Mouse (Mus musculus) hindbrain, embryonic 10.5 days (tissue): Measurements from ENCODE around the gene Gm20661. TPM values are rescaled to one million over a fixed set of nuclear protein-coding genes. Genes with fewer than 3 reads are reported as not detected.

Experiments used
- DNase-seq: peaks from one replicate; pipeline ENCODE4 v3.0.0-alpha.2; 2017; ENCODE audit warnings: low spot score
- H3K27ac ChIP-seq: fragments of 300-500 bp; sonication (generic); 2 replicates; pipeline ENCODE4 v1.5.1; 2016; ENCODE audit warnings: mild to moderate bottlenecking, moderate library complexity
- H3K27me3 ChIP-seq: fragments of 300-500 bp; sonication (generic); 2 replicates; pipeline ENCODE4 v1.6.1; 2016; ENCODE audit warnings: mild to moderate bottlenecking; ENCODE audit not compliant: poor library complexity, insufficient read depth, severe bottlenecking
- H3K36me3 ChIP-seq: fragments of 300-500 bp; sonication (generic); 2 replicates; pipeline ENCODE4 v1.6.1; 2016; ENCODE audit warnings: mild to moderate bottlenecking, moderate library complexity
- H3K4me1 ChIP-seq: fragments of 300-500 bp; sonication (generic); replicated peaks from 2 replicates; pipeline ENCODE4 v1.6.1; 2016; ENCODE audit warnings: mild to moderate bottlenecking
- H3K4me3 ChIP-seq: fragments of 300-500 bp; sonication (generic); 2 replicates; pipeline ENCODE4 v1.5.1; 2016; ENCODE audit warnings: mild to moderate bottlenecking, moderate library complexity
- H3K9me3 ChIP-seq: fragments of 300-500 bp; sonication (generic); 2 replicates; pipeline ENCODE4 v1.6.1; 2016; ENCODE audit warnings: mild to moderate bottlenecking, moderate library complexity
- WGBS: fragments of 180-500 bp; shearing (Covaris S2); methylation state at CpG from one replicate; pipeline ENCODE4 v1.1.7; 2016; 5-methylcytosine and 5-hydroxymethylcytosine counted together
- polyA plus RNA-seq: library from polyadenylated mRNA; unstranded; fragments of >200 nt; fragmentation: Nextera tagmentation; extraction: Ambion mirVana; gene quantifications from 2 replicates; pipeline ENCODE4 v1.2.1, GENCODE M21; 2016

Gm20661 gene
- 1.5 and 1.8 TPM in 2 replicates for polyA plus RNA-seq

- DNase-seq: peak; percentile 77
- WGBS: 47% methylated on average over 14 of the region's 14 CpGs
These were observed at the start of gene Gm20661 for GRCm38 (mm10) chr9:107982681-107983346. Gm20661 (plus strand) TSS chr9:107983058.

GRCm38 (mm10) chr9:107934146-107934545, 48.7 kb upstream of the Gm20661 start:
- Histone ChIP-seq H3K4me3 (no peak overlapping the region), H3K9me3 (no peaks in the 10 kb centered on the region), H3K27me3 (peaks cover 52% of the 10 kb centered on the region), H3K27ac (no peak overlapping the region), H3K4me1 (peaks cover 44% of the 10 kb centered on the region), H3K36me3 (no peaks in the 10 kb centered on the region)
- 90% methylated on average over 11 of the region's 11 CpGs for WGBS
- no peak for DNase-seq

More at GRCm38 (mm10) chr9:107982681-107983346, at the start of gene Gm20661:
- Histone ChIP-seq H3K27me3 (peaks cover 24% of the 10 kb centered on the region), H3K9me3 (no peaks in the 10 kb centered on the region), H3K4me3 (peak within 1 kb of the TSS; percentile 72), H3K4me1 (peaks cover 68% of the 10 kb centered on the region), H3K27ac (peak within 1 kb of the TSS; percentile 88), H3K36me3 (no peaks in the 10 kb centered on the region)

- H3K4me3 ChIP-seq: peak within 1 kb of the TSS; percentile 69
- H3K36me3 ChIP-seq: no peaks in the 10 kb centered on the region
- no peaks in the 10 kb centered on the region for H3K9me3 ChIP-seq
- H3K27me3 ChIP-seq: peaks cover 52% of the 10 kb centered on the region
- H3K27ac ChIP-seq: peak within 1 kb of the TSS; percentile 87
- WGBS: 6% methylated on average over 3 of the region's 3 CpGs
- peaks cover 42% of the 10 kb centered on the region for H3K4me1 ChIP-seq
- no peak for DNase-seq
These were observed 47.5 kb upstream of the Gm20661 start, which contains the start of gene Camkv for GRCm38 (mm10) chr9:107935374-107935773. Camkv (plus strand) TSS chr9:107935674.

- Histone ChIP-seq H3K27me3 (peaks cover 52% of the 10 kb centered on the region), H3K27ac (peak overlapping the region; percentile 87), H3K4me1 (peaks cover 39% of the 10 kb centered on the region), H3K9me3 (no peaks in the 10 kb centered on the region), H3K4me3 (peak overlapping the region; percentile 69), H3K36me3 (no peaks in the 10 kb centered on the region)
- DNase-seq: peak; percentile 56
- under 1% methylated on average over 41 of the region's 41 CpGs for WGBS
These were observed 47.1 kb upstream of the Gm20661 start for GRCm38 (mm10) chr9:107935790-107936214.

GRCm38 (mm10) chr9:107936215-107936822, 46.5 kb upstream of the Gm20661 start:
- H3K4me1 ChIP-seq: peaks cover 39% of the 10 kb centered on the region
- no peaks in the 10 kb centered on the region for H3K36me3 ChIP-seq
- peak overlapping the region; percentile 87 for H3K27ac ChIP-seq
- no peaks in the 10 kb centered on the region for H3K9me3 ChIP-seq
- H3K27me3 ChIP-seq: peaks cover 52% of the 10 kb centered on the region
- H3K4me3 ChIP-seq: peak overlapping the region; percentile 69
- DNase-seq: peak; percentile 47
- WGBS: under 1% methylated on average over 29 of the region's 29 CpGs

GRCm38 (mm10) chr9:107936831-107937230, 46.0 kb upstream of the Gm20661 start:
- H3K27me3 ChIP-seq: peaks cover 52% of the 10 kb centered on the region
- H3K4me1 ChIP-seq: peaks cover 36% of the 10 kb centered on the region
- WGBS: 1% methylated on average over 3 of the region's 3 CpGs
- no peak for DNase-seq
- no peaks in the 10 kb centered on the region for H3K9me3 ChIP-seq
- H3K4me3 ChIP-seq: peak overlapping the region; percentile 69
- no peaks in the 10 kb centered on the region for H3K36me3 ChIP-seq
- peak overlapping the region; percentile 87 for H3K27ac ChIP-seq

- Histone ChIP-seq H3K4me1 (peaks cover 22% of the 10 kb centered on the region), H3K4me3 (no peak overlapping the region), H3K27ac (no peak overlapping the region), H3K36me3 (peaks cover 26% of the 10 kb centered on the region), H3K9me3 (no peaks in the 10 kb centered on the region), H3K27me3 (no peaks in the 10 kb centered on the region)
- no peak for DNase-seq
- WGBS: 91% methylated on average over 31 of the region's 31 CpGs
These were observed 35.3 kb upstream of the Gm20661 start for GRCm38 (mm10) chr9:107947241-107948194.

- Histone ChIP-seq H3K9me3 (no peaks in the 10 kb centered on the region), H3K36me3 (peaks cover 32% of the 10 kb centered on the region), H3K27me3 (no peaks in the 10 kb centered on the region), H3K4me1 (peaks cover 23% of the 10 kb centered on the region), H3K27ac (no peak overlapping the region), H3K4me3 (no peak overlapping the region)
- DNase-seq: no peak
- 82% methylated on average over 13 of the region's 13 CpGs for WGBS
These were observed 33.5 kb upstream of the Gm20661 start for GRCm38 (mm10) chr9:107949184-107949921.

GRCm38 (mm10) chr9:107949922-107950235, 33.0 kb upstream of the Gm20661 start, which contains the start of gene Traip:
Traip (plus strand) TSS chr9:107950136.
- peaks cover 23% of the 10 kb centered on the region for H3K4me1 ChIP-seq
- H3K27me3 ChIP-seq: no peaks in the 10 kb centered on the region
- no peaks in the 10 kb centered on the region for H3K9me3 ChIP-seq
- no peak for DNase-seq
- peak within 1 kb of the TSS; percentile 86 for H3K4me3 ChIP-seq
- WGBS: 90% methylated on average over 10 of the region's 10 CpGs
- peaks cover 32% of the 10 kb centered on the region for H3K36me3 ChIP-seq
- H3K27ac ChIP-seq: peak within 1 kb of the TSS; percentile 91

GRCm38 (mm10) chr9:107950460-107951355, 32.1 kb upstream of the Gm20661 start:
- Histone ChIP-seq H3K4me1 (peaks cover 26% of the 10 kb centered on the region), H3K27me3 (no peaks in the 10 kb centered on the region), H3K36me3 (peaks cover 36% of the 10 kb centered on the region), H3K4me3 (peak overlapping the region; percentile 86), H3K9me3 (no peaks in the 10 kb centered on the region), H3K27ac (peak overlapping the region; percentile 91)
- DNase-seq: peak; percentile 93
- WGBS: 13% methylated on average over 45 of the region's 45 CpGs

GRCm38 (mm10) chr9:107955613-107956289, 27.1 kb upstream of the Gm20661 start:
- Histone ChIP-seq H3K9me3 (no peaks in the 10 kb centered on the region), H3K27me3 (no peaks in the 10 kb centered on the region), H3K4me3 (no peak overlapping the region), H3K27ac (no peak overlapping the region), H3K36me3 (peaks cover 61% of the 10 kb centered on the region), H3K4me1 (peaks cover 38% of the 10 kb centered on the region)
- no peak for DNase-seq
- 84% methylated on average over 6 of the region's 6 CpGs for WGBS
